In genomic region chr14:52014271-52014760, GRCm38 (mm10) we compare ENCODE assay signal across 8 mouse cellular contexts. TPM values are rescaled to one million over a fixed set of nuclear protein-coding genes. Genes with fewer than 3 reads are reported as not detected.
DNase-seq lines count a peak whose midpoint lies in the region; ATAC-seq lines count a peak whose summit lies in the region.

No protein-coding gene starts in this region.

- no peaks in the 10 kb centered on the region for H3K9me3 ChIP-seq in kidney, embryonic 15.5 days (replicated peaks)
- H3K9me3 ChIP-seq in embryonic facial prominence, embryonic 12.5 days, result no peaks in the 10 kb centered on the region
- no peaks in the 10 kb centered on the region for H3K9me3 ChIP-seq in hindbrain, embryonic 15.5 days
- no peaks in the 10 kb centered on the region for H3K9me3 ChIP-seq in midbrain, embryonic 16.5 days (replicated peaks; ENCODE audit: control insufficient read depth, low read length, poor library complexity, severe bottlenecking)

- DNase-seq in kidney, postnatal 4 days, result no peak
- DNase-seq in embryo, embryonic 10.5 days (ENCODE audit: low spot score), result no peak
- DNase-seq in spleen, adult 18-20 months, result no peak

- ATAC-seq in kidney, embryonic 15.5 days (replicated peaks; ENCODE audit: low FRiP score), result peak; percentile 22
- no peak for ATAC-seq in embryonic facial prominence, embryonic 12.5 days (ENCODE audit: insufficient number of reproducible peaks, insufficient read depth, low FRiP score, low TSS enrichment)
- ATAC-seq in hindbrain, embryonic 15.5 days (ENCODE audit: low FRiP score, low read depth), result 0 out of 2 replicates have a peak, but pooled peaks have one; percentile 10
- no peak for ATAC-seq in midbrain, embryonic 16.5 days
- no peak for ATAC-seq in cerebellum, adult (ENCODE audit: insufficient number of reproducible peaks, low FRiP score, low TSS enrichment)

- no peaks in the 10 kb centered on the region for H3K27me3 ChIP-seq in kidney, embryonic 15.5 days
- H3K27me3 ChIP-seq in embryonic facial prominence, embryonic 12.5 days, result no peaks in the 10 kb centered on the region
- no peaks in the 10 kb centered on the region for H3K27me3 ChIP-seq in hindbrain, embryonic 15.5 days
- H3K27me3 ChIP-seq in midbrain, embryonic 16.5 days (ENCODE audit: control insufficient read depth, insufficient read depth, low read depth, low read length), result no peaks in the 10 kb centered on the region

- peak overlapping the region; percentile 75 for H3K4me2 ChIP-seq in kidney, embryonic 15.5 days
- H3K4me2 ChIP-seq in embryonic facial prominence, embryonic 12.5 days (replicated peaks), result peak overlapping the region; percentile 54
- H3K4me2 ChIP-seq in hindbrain, embryonic 15.5 days, result peak overlapping the region; percentile 70
- H3K4me2 ChIP-seq in midbrain, embryonic 16.5 days (ENCODE audit: low read length), result peak overlapping the region; percentile 68

- H3K27ac ChIP-seq in kidney, embryonic 15.5 days, result peak overlapping the region; percentile 96
- H3K27ac ChIP-seq in embryonic facial prominence, embryonic 12.5 days, result peak overlapping the region; percentile 97
- H3K27ac ChIP-seq in hindbrain, embryonic 15.5 days (replicated peaks), result peak overlapping the region; percentile 96
- H3K27ac ChIP-seq in midbrain, embryonic 16.5 days (ENCODE audit: low read length), result peak overlapping the region; percentile 95

- 0% methylated on average over 3 of the region's 80 CpGs for WGBS in kidney, embryonic 15.5 days
- 0% methylated on average over 14 of the region's 80 CpGs for WGBS in embryonic facial prominence, embryonic 12.5 days
- 0% methylated on average over 11 of the region's 80 CpGs for WGBS in hindbrain, embryonic 15.5 days
- 0% methylated on average over 2 of the region's 80 CpGs for WGBS in midbrain, embryonic 16.5 days

- H3K4me1 ChIP-seq in kidney, embryonic 15.5 days, result peaks cover 85% of the 10 kb centered on the region
- H3K4me1 ChIP-seq in embryonic facial prominence, embryonic 12.5 days, result peaks cover 63% of the 10 kb centered on the region
- H3K4me1 ChIP-seq in hindbrain, embryonic 15.5 days (replicated peaks), result peaks cover 79% of the 10 kb centered on the region
- H3K4me1 ChIP-seq in midbrain, embryonic 16.5 days (ENCODE audit: control insufficient read depth, insufficient read depth, low read length), result peaks cover 61% of the 10 kb centered on the region

- peak overlapping the region; percentile 73 for H3K9ac ChIP-seq in kidney, embryonic 15.5 days
- H3K9ac ChIP-seq in embryonic facial prominence, embryonic 12.5 days, result peak overlapping the region; percentile 86
- H3K9ac ChIP-seq in hindbrain, embryonic 15.5 days, result peak overlapping the region; percentile 65
- peak overlapping the region; percentile 81 for H3K9ac ChIP-seq in midbrain, embryonic 16.5 days (ENCODE audit: low read depth, low read length)

- peaks cover 3% of the 10 kb centered on the region for H3K36me3 ChIP-seq in kidney, embryonic 15.5 days
- peaks cover under 1% of the 10 kb centered on the region; the same call in 1 of the 2 replicates for H3K36me3 ChIP-seq in embryonic facial prominence, embryonic 12.5 days
- H3K36me3 ChIP-seq in hindbrain, embryonic 15.5 days, result no peaks in the 10 kb centered on the region
- no peaks in the 10 kb centered on the region; the same call in 1 of the 2 replicates for H3K36me3 ChIP-seq in midbrain, embryonic 16.5 days (ENCODE audit: control insufficient read depth, insufficient read depth, low read length)

- peak overlapping the region; percentile 70 for H3K4me3 ChIP-seq in kidney, embryonic 15.5 days (replicated peaks)
- H3K4me3 ChIP-seq in embryonic facial prominence, embryonic 12.5 days, result peak overlapping the region; percentile 65
- H3K4me3 ChIP-seq in hindbrain, embryonic 15.5 days, result peak overlapping the region; percentile 65
- peak overlapping the region; percentile 64 for H3K4me3 ChIP-seq in midbrain, embryonic 16.5 days (ENCODE audit: low read depth, low read length)

RNA-seq across cellular contexts. Expression of gene Tmem253, which starts 1.1 kb away (rescaled TPM):
- polyA plus RNA-seq in kidney, embryonic 15.5 days (2015; fragmentation: Nextera tagmentation; extraction: Ambion mirVana), result 0.93 and 1.1 TPM in 2 replicates
- 0.51 and 0.63 TPM in 2 replicates for polyA plus RNA-seq in embryonic facial prominence, embryonic 12.5 days (2016; fragmentation: Nextera tagmentation; extraction: Ambion mirVana)
- 0.17 and 1.1 TPM in 2 replicates for polyA plus RNA-seq in hindbrain, embryonic 15.5 days (2015; fragmentation: Nextera tagmentation; extraction: Ambion mirVana)
- 0.16 and 1.0 TPM in 2 replicates for polyA plus RNA-seq in midbrain, embryonic 16.5 days (2015; fragmentation: Nextera tagmentation; extraction: Ambion mirVana)

RNA-seq across cellular contexts. Expression of gene Zfp219, which starts 6.2 kb away (rescaled TPM):
- polyA plus RNA-seq in kidney, embryonic 15.5 days (2015; fragmentation: Nextera tagmentation; extraction: Ambion mirVana), result 38.5 and 43.8 TPM in 2 replicates
- 56.7 and 60.6 TPM in 2 replicates for polyA plus RNA-seq in embryonic facial prominence, embryonic 12.5 days (2016; fragmentation: Nextera tagmentation; extraction: Ambion mirVana)
- 38.2 and 40.5 TPM in 2 replicates for polyA plus RNA-seq in hindbrain, embryonic 15.5 days (2015; fragmentation: Nextera tagmentation; extraction: Ambion mirVana)
- 30.3 and 33.6 TPM in 2 replicates for polyA plus RNA-seq in midbrain, embryonic 16.5 days (2015; fragmentation: Nextera tagmentation; extraction: Ambion mirVana)

RNA-seq across cellular contexts. Expression of gene Olfr221, which starts 27.9 kb away (rescaled TPM):
- polyA plus RNA-seq in kidney, embryonic 15.5 days (2015; fragmentation: Nextera tagmentation; extraction: Ambion mirVana), result not detected in 2 replicates
- not detected in 2 replicates for polyA plus RNA-seq in embryonic facial prominence, embryonic 12.5 days (2016; fragmentation: Nextera tagmentation; extraction: Ambion mirVana)
- polyA plus RNA-seq in hindbrain, embryonic 15.5 days (2015; fragmentation: Nextera tagmentation; extraction: Ambion mirVana), result 0.05 TPM in 1 of 2 replicates, not detected in the other
- polyA plus RNA-seq in midbrain, embryonic 16.5 days (2015; fragmentation: Nextera tagmentation; extraction: Ambion mirVana), result not detected in 2 replicates

RNA-seq across cellular contexts. Expression of gene Arhgef40, which starts 29.8 kb away (rescaled TPM):
- polyA plus RNA-seq in kidney, embryonic 15.5 days (2015; fragmentation: Nextera tagmentation; extraction: Ambion mirVana), result 86.1 and 105 TPM in 2 replicates
- 204 and 214 TPM in 2 replicates for polyA plus RNA-seq in embryonic facial prominence, embryonic 12.5 days (2016; fragmentation: Nextera tagmentation; extraction: Ambion mirVana)
- polyA plus RNA-seq in hindbrain, embryonic 15.5 days (2015; fragmentation: Nextera tagmentation; extraction: Ambion mirVana), result 85.2 and 87.6 TPM in 2 replicates
- 78.0 and 79.7 TPM in 2 replicates for polyA plus RNA-seq in midbrain, embryonic 16.5 days (2015; fragmentation: Nextera tagmentation; extraction: Ambion mirVana)

Comparison
In these comparisons a context has a peak if more than half of its experiments do, and no peak if none do; other contexts are left out.
1. ATAC-seq: peak in kidney, embryonic 15.5 days (single experiment) and hindbrain, embryonic 15.5 days (single experiment); none in embryonic facial prominence, embryonic 12.5 days (single experiment), midbrain, embryonic 16.5 days (single experiment) and cerebellum, adult (single experiment).
2. Peak in every context shown above with its lines, with median percentiles within 50 percentile points of each other: H3K27ac ChIP-seq, H3K4me2 ChIP-seq, H3K4me3 ChIP-seq and H3K9ac ChIP-seq.